In genomic region chr8:8648686-8649085, GRCm38 (mm10) we compare ENCODE assay signal across 18 mouse cellular contexts. TPM values are rescaled to one million over a fixed set of nuclear protein-coding genes. Genes with fewer than 3 reads are reported as not detected.
DNase-seq lines count a peak whose midpoint lies in the region; ATAC-seq and TF ChIP-seq lines count a peak whose summit lies in the region.
"Had no signal": no experiment of that assay in that cellular context is flagged by ENCODE, and none has a peak within 500 bp of the region (broad histone marks: within the 10 kb centered on the region; RNA-seq: fewer than 3 reads in every experiment).

No protein-coding gene starts in this region.

- intact Hi-C loops in left cerebral cortex, postnatal 4 days (cut with DNase I): no loop called here
- intact Hi-C loops in left cerebral cortex, adult 2 months (cut with DNase I): loop anchor here (5.0 kb wide), 1 partner anchor 541 kb away; no protein-coding TSS in a partner anchor
- intact Hi-C loops in left cerebral cortex, postnatal 36 days (cut with DNase I): no loop called here

- H3K4me1 ChIP-seq in forebrain, embryonic 16.5 days (replicated peaks; ENCODE audit: control insufficient read depth, insufficient read depth, low read length): peaks cover 93% of the 10 kb centered on the region
- H3K4me1 ChIP-seq in stomach, embryonic 16.5 days (ENCODE audit: control insufficient read depth, insufficient read depth, low read length): peaks cover 30% of the 10 kb centered on the region
- H3K4me1 ChIP-seq: liver, embryonic 13.5 days had no signal

- no peaks in the 10 kb centered on the region for H3K36me3 ChIP-seq in forebrain, embryonic 16.5 days (ENCODE audit: control insufficient read depth, insufficient read depth)
- no peaks in the 10 kb centered on the region for H3K36me3 ChIP-seq in stomach, embryonic 16.5 days (ENCODE audit: control insufficient read depth, insufficient read depth, low read length)
- H3K36me3 ChIP-seq: G1E; liver, embryonic 13.5 days had no signal

- H3K4me2 ChIP-seq in forebrain, embryonic 16.5 days (ENCODE audit: low read length): peak overlapping the region; percentile 78
- no peak overlapping the region for H3K4me2 ChIP-seq in stomach, embryonic 16.5 days (ENCODE audit: low read depth, low read length)
- H3K4me2 ChIP-seq: liver, embryonic 13.5 days had no signal

- peak; percentile 48 to 62 for DNase-seq in cerebellum, postnatal 10 days
- no peak for DNase-seq in cerebellum, postnatal 25 days
- peak; percentile 27 for DNase-seq in left cerebral cortex, postnatal 4 days
- DNase-seq in left cerebral cortex, adult 2 months (ENCODE audit: extremely low spot score in 1 of 2, low spot score in 2 of 2): no peak
- no peak for DNase-seq in adrenal gland, postnatal 14 days
- DNase-seq in left cerebral cortex, postnatal 36 days (ENCODE audit: low spot score in 2 of 2): no peak
- DNase-seq: gastrocnemius, postnatal 25 days; heart, postnatal 36 days; kidney, adult 8-10 months; kidney, postnatal 25 days; liver, embryonic 13.5 days; lung, postnatal 14 days; right cerebral cortex, adult 18-20 months had no signal

- no peak overlapping the region; the same call in 1 of the 2 replicates for H3K9ac ChIP-seq in forebrain, embryonic 16.5 days (replicated peaks; ENCODE audit: low read depth, low read length)
- H3K9ac ChIP-seq in stomach, embryonic 16.5 days (ENCODE audit: low read length): no peak overlapping the region
- H3K9ac ChIP-seq: liver, embryonic 13.5 days had no signal

- no peak for ATAC-seq in forebrain, embryonic 16.5 days
- ATAC-seq in stomach, embryonic 16.5 days (ENCODE audit: insufficient read depth, low FRiP score): no peak
- ATAC-seq: CD4-positive, CD25-positive, alpha-beta regulatory T cell, adult 4 months; hindbrain, postnatal 0 days had no signal

- 33% methylated on average over 7 of the region's 7 CpGs for WGBS in forebrain, embryonic 16.5 days
- 67% methylated on average over 7 of the region's 7 CpGs for WGBS in stomach, embryonic 16.5 days

- no peak overlapping the region for H3K4me3 ChIP-seq in left cerebral cortex, adult 2 months
- H3K4me3 ChIP-seq in forebrain, embryonic 16.5 days (replicated peaks; ENCODE audit: low read length): no peak overlapping the region
- no peak overlapping the region for H3K4me3 ChIP-seq in stomach, embryonic 16.5 days (replicated peaks; ENCODE audit: low read length)
- H3K4me3 ChIP-seq: liver, embryonic 13.5 days had no signal

- H3K27ac ChIP-seq in left cerebral cortex, adult 2 months: no peak overlapping the region; the same call in 1 of the 2 replicates
- H3K27ac ChIP-seq in forebrain, embryonic 16.5 days (ENCODE audit: low read length): peak overlapping the region; percentile 54; the same call in 1 of the 2 replicates
- peak overlapping the region; percentile 53; the same call in 1 of the 2 replicates for H3K27ac ChIP-seq in stomach, embryonic 16.5 days (ENCODE audit: low read length)
- H3K27ac ChIP-seq: liver, embryonic 13.5 days had no signal

- H3K9me3 ChIP-seq in forebrain, embryonic 16.5 days (ENCODE audit: control insufficient read depth, low read length): no peaks in the 10 kb centered on the region
- H3K9me3 ChIP-seq in stomach, embryonic 16.5 days (replicated peaks; ENCODE audit: control insufficient read depth, low read length): no peaks in the 10 kb centered on the region
- H3K9me3 ChIP-seq: G1E; liver, embryonic 13.5 days had no signal

- no peak for TF ChIP-seq CTCF in left cerebral cortex, adult 2 months (IDR thresholded peaks at IDR 0.05)

- no peaks in the 10 kb centered on the region for H3K27me3 ChIP-seq in forebrain, embryonic 16.5 days (replicated peaks; ENCODE audit: control insufficient read depth, insufficient read depth, low read length)
- H3K27me3 ChIP-seq in stomach, embryonic 16.5 days (ENCODE audit: control insufficient read depth, insufficient read depth, low read length): no peaks in the 10 kb centered on the region

RNA-seq across cellular contexts. Expression of gene Efnb2, which starts 12.4 kb away (rescaled TPM):
- total RNA-seq in left cerebral cortex, postnatal 4 days (2021): 100 to 1,000 TPM; 151 to 153 TPM
- total RNA-seq in left cerebral cortex, adult 2 months (2021): 10 to 100 TPM; 61.3 to 62.8 TPM
- polyA plus RNA-seq in forebrain, embryonic 16.5 days (2015; fragmentation: Nextera tagmentation; extraction: Ambion mirVana): 54.6 and 68.2 TPM in 2 replicates
- polyA plus RNA-seq in stomach, embryonic 16.5 days (2015; fragmentation: Nextera tagmentation; extraction: Ambion mirVana): 8.4 and 8.7 TPM in 2 replicates
- total RNA-seq in adrenal gland, postnatal 14 days (2021): 31.5 and 31.6 TPM in 2 replicates
- 10 to 100 TPM; 68.7 to 72.0 TPM for total RNA-seq in left cerebral cortex, postnatal 36 days (2021)

RNA-seq across cellular contexts. Expression of gene Arglu1, which starts 41.6 kb away (rescaled TPM):
- 100 to 1,000 TPM; 124 to 126 TPM for total RNA-seq in left cerebral cortex, postnatal 4 days (2021)
- 100 to 1,000 TPM; 102 to 109 TPM for total RNA-seq in left cerebral cortex, adult 2 months (2021)
- polyA plus RNA-seq in forebrain, embryonic 16.5 days (2015; fragmentation: Nextera tagmentation; extraction: Ambion mirVana): 181 and 192 TPM in 2 replicates
- polyA plus RNA-seq in stomach, embryonic 16.5 days (2015; fragmentation: Nextera tagmentation; extraction: Ambion mirVana): 94.6 and 100 TPM in 2 replicates
- 76.4 and 95.8 TPM in 2 replicates for total RNA-seq in adrenal gland, postnatal 14 days (2021)
- total RNA-seq in left cerebral cortex, postnatal 36 days (2021): 100 to 1,000 TPM in 1 of 2 experiments, 10 to 100 TPM in 1; 74.8 to 112 TPM

Comparison
In these comparisons a context has a peak if more than half of its experiments do, and no peak if none do; other contexts are left out.
1. DNase-seq: peak in cerebellum, postnatal 10 days (2 of 2) and left cerebral cortex, postnatal 4 days (single experiment); none in cerebellum, postnatal 25 days (0 of 2), left cerebral cortex, adult 2 months (0 of 2), adrenal gland, postnatal 14 days (single experiment) and left cerebral cortex, postnatal 36 days (0 of 2).